Mouse (Mus musculus) adrenal gland, adult 8-10 months (tissue): ENCODE measurements around the gene Ttn. TPM values are rescaled to one million over a fixed set of nuclear protein-coding genes. Genes with fewer than 3 reads are reported as not detected.
A peak's percentile ranks its signal among the peaks of the same experiment; 100 is the strongest.
"Not testable (repeated sequence)": the region's sequence is repeated elsewhere in the genome, so short reads cannot be mapped to it uniquely, and the experiment has no call there.

Experiments used
- DNase-seq: peaks from one replicate; pipeline ENCODE4 v3.0.0; 2022
- total RNA-seq, 4 experiments: library from RNA; stranded (reverse); gene quantifications; 2 replicates each; pipeline ENCODE4 v1.2.4; 2022

The Ttn gene
- total RNA-seq: under 1 TPM; 0.05 to 0.42 (median 0.15) TPM

DNA sequence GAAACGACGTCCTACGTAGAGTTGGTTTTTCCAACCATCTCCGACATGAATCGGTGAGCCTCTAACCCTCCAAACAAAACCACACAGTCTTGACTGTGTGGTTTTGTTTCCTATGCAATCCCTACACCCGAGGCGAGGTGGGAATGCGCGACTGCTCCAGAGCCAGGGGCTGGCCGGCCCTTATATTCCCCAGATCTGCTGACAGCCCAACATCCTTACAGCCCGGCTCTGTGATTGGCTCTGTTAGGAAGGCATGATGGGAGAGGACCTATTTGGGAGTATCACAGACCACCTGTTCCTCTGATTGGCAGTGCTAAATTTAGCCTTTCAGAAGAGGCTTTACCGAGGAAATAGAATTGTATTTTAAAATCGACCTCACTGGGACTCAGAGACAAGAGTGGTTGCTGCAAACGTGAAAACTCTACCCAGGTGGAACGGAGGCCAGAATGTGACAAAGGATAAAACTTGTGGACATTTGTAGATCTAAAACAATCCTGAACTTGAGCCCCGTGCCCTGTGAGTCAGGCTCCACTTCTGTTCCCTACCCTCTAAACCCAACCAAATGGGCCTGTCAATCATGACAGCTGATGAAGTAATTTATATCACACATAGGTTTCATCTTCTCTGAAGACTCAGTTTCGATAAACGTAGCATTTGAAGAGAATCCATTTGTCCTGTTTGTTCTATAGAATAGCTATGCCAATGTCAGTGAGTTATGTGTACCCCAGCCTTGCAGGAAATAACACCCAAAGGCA is at the start of gene Ttn:
Gene Ttn, minus strand, starts transcription at position 157 of the 755 bp plus-strand sequence.
- DNase-seq: no peak

DNA sequence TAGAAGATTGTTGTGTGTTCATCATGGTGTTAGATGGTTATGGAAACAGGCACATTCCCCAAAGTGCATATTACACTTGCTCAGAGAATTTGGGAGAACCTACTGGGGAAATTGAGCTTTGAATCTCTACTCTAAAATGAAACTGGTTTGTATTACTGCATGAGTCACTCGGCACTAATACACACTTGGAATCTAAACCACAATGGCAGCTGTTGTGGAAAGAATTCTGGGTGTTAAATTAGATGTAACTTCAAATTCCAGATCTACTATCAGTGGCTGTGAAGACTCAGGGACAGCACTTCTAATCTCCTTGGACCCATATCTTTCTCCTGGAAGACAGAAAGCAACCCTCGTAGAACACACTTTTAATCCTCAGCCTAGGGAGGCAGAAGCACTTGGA is 38.3 kb upstream of the Ttn start:
- DNase-seq: no peak

DNA sequence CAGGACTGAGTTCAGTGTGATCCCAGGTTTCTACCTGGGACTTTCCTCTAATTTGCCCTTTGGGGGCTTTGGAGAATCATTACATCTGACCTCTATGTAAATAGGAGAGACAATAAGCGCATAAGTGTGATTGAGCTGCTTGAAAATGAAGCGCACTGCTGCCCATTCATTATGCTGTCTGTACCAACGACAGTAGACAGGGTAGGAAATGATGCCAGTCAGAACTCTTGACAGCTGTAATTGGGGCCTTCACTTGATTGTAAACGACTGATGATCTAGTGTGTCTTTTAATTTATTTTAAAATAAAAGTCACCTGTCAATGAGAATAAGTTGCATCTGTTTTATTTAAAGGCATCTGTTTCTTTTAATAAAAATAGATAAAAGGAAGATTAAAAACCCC is 35.4 kb upstream of the Ttn start:
- DNase-seq: no peak

DNA sequence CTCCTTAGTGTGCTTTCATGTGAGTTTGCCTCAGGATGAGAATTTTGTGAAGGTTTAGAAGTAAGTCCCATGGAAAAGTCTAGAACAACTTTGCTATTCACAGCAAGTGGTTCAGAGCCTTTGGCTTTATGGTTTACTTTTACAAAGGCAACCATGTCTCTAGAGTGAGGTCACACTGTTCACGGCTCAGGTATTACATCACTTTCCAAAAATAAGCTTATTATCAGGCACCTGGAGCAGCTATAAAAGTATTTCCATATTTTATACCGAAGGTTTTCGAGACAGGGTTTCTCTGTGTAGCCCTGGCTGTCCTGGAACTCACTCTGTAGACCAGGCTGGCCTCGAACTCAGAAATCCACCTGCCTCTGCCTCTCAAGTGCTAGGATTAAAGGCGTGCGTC is 31.1 kb upstream of the Ttn start:
- not testable (repeated sequence) for DNase-seq

DNA sequence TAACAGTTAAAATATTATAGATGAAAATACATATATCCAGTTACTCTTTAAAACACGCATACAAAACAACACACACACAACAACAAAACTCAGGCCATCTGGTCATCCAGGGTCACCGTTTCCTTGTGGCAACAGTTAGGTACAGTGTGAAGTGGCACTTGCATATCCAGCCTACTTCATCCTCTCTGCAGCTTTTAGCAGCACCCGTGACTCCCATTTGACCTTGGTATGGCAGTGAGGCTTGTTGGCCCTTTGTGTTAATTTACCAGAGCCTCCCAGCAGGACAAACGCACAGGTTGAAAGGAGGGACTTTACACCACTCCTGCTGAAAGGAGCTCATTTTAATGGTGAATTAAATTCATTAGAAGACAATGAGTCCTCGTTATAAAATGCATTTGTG is 29.6 kb upstream of the Ttn start:
- no peak for DNase-seq

DNA sequence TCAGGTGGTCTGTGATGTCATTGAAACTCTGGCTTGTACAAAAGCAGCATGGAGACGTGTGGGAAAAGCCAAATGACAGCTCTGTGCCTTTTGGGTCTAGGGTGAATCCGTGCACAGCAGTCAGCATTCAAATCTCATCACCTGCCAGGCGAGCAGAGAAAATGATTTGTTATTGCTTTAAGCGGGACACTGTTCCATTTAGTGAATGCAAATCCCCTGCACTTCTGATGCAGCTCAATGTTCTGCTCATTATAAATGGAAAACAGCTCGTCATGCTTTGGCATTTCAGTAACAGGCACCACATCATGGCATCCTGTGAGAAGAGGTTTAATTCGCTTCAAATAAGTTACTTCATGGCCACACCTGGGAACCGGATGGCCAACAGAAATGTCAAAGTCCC is 24.7 kb upstream of the Ttn start:
- DNase-seq: no peak

DNA sequence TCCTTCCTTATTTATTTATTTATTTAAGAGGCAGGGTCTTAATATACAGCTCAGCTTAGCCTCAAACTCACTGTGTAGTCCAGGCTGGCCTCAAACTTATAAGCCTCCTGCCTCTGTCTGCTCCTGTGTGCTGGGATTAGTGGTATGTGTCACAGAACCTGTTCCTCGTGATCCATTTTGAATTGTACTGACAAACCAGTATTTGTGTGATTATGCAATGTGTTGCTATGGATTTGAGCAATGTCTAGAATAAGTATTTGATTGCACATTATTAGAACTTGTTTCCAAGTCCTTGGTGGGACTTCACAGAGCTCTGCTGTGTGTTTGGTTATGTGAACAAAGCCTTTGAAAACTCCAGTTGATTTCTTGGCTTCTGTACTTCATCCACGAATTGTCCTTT is 20.8 kb upstream of the Ttn start:
- DNase-seq: no peak

DNA sequence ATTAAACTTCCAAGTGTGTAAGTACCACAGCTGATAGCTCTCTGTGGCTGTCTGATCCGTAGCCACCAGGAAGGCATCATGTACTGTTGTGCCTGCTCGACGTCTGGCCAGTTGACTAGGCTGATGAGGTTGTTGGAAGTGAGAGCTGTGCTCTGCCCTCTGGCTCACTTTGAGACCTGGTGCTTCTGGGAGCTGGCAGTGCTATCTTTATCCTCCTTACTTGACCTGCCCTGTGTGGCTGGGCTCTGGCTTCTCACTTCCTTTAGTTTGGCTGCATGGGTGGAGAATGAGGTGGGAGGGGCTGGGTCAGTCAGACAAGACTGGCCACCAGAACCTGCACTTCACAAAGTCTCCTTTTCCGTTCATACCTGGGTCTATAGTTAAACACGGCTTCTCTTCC is 16.0 kb upstream of the Ttn start:
- no peak for DNase-seq

DNA sequence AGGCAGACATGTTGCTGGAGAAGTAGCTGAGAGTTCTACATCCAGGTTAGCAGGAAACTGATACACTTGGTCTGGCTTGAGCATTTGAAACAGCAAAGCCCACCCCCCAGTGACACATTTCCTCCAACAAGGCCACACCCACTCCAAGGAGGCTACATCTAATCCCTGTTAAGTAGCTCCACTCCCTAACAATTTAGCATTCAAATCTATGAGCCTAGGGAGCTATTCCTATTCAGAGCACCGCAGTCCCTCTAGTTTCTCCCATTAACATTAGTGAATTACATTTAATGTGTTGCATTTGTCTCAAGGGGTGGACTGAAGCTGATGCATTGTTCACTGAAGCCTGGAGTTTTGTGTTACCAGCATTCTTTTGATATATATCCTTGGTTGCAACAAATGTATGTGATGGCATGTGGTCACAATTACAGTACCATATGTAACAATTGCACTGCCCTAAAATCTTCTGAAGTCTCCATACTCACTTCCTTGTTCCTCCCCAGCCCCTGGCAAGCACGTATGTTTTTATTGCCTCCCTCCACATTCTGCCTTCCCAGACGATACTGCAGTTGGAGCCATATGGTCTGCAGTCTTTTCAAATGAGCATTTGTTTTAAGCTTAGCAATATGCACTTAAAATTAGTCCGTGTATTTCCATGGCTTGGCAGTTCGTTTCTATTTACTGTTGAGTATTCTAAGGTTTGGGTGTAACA is 10.3 kb upstream of the Ttn start:
- DNase-seq: no peak

DNA sequence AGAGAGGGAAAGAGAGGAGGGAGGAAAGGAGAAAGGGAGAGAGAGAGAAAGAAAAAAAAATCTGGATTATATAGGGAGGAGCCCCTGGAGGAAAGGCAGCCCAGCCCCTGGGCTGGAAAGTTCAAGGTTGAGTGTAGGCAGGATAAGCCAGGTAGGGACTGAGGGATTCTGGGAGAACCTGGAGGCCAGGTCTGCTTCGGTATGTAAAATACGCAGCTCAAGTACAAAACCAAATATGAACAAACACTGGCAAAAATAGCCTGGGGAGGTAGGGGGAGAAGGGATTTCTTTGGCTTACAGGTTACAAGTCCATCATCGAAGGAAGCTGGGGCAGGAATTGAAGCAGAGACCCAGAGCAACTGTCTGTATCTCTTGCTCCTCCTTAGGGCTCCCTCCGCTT is 5.0 kb upstream of the Ttn start:
- no peak for DNase-seq

DNA sequence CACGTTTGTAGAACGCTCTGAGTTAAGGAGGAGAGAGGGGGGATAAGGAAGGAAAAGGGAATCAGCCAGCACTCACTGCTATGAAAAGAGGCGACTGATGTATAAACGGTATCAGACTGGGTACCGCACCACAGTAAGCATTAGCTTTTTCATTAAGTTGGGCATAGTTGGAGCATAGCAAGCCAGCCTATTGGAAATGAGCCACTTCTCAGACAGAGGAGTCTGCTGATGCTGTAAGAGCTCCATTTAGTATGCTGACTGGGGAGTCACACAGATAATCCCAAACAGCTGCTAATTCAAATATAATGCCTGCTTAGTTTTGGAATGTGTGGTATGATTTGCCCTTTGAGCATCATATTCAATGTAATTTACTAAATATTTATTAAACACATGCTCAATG is 2.0 kb upstream of the Ttn start:
- no peak for DNase-seq

DNA sequence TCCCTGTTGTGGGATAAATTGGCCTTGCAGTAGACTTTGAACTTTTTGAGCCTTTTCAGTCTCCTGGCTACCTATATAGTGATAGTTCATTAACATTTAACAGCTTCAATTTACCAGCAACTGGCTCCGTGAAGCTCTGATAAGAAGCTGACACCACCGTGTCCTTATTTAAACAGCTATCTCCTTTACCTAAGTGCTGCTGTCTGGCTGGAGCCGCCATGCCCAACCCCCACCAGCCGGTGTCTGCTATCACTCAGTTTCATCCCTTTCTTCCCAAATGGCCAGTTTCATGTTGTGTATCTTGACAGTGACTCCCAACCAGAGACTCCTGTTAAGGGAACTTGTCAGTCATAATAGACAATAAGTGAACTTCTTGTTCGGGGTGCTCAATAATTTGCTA is 1.3 kb upstream of the Ttn start:
- DNase-seq: no peak

DNA sequence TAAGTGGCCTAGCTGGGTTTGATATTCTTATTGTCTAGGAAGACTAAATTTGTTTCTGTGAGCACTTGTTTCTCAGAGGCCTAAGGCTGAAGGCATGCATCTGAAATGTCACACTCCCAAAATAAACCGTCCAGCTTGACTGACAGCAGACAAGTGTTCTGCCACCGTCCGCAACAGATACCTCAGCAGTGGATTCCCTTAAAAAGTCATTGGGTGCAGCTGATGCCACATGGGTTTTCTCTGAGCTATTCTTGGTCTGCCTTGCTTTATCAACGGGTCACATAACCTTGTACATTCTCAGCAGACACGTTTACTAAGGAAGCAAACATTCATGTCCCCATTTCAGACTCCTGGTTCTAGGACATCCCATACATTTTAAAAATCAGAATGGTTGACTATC is 630 bp downstream of the Ttn start:
- DNase-seq: no peak

DNA sequence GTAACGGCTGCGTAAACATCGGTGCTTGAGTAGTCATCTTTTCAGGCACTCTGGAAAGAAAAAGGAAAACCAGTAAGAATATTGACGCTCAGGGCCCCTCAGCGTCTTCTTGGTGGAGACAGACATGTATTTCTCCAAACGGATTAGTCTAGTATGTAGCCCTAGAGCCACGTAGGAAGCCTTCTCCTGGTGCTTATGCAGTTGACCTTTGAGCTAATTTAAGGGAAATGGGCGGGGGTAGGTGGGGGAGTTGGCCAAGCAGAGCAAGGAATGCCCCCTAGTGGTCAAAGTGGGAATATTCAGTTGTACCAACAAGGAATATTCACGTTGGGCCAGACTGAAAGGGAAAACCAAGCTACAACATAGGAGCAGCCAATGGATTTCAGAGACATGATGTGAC is 2.2 kb downstream of the Ttn start:
- peak; percentile 5 for DNase-seq

DNA sequence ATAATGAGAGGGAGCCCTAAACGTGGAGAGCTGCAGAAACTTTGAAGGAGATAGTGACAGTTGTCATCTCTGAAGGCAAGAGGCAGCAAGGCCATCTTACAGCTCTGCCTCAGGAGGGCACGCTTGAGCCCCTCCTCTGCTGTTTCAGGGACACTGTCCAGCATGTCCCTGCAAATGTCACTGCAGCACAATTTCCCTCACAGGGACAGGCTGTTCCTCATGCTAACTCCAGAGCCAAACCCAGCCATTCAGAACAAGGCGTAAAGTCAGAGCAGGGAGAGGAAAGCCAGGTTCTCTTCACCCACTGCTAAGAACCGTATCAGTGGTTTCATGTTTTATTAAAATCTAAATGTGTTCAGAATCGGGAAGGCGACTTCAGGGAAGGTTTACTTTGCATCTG is 4.7 kb downstream of the Ttn start:
- DNase-seq: no peak

DNA sequence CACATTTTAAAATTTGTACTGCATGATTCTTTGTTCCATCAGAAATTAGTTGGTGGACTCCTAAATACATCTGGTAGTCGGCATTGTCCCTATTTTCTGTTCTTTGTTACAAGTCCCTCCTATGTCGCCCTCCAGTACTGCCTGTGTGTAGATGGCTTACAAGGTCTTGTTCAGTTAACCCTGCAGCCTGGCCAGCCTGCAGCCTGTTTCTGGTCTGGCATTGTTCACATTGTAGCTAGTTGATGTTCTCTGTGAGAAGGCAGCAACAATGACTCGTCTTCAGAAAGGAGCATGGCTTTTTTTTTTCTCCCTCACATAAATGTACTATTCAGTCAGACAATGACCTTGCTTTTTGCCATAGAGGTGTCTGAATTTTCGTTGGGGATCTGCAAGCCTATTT is 10.3 kb downstream of the Ttn start:
- DNase-seq: no peak

DNA sequence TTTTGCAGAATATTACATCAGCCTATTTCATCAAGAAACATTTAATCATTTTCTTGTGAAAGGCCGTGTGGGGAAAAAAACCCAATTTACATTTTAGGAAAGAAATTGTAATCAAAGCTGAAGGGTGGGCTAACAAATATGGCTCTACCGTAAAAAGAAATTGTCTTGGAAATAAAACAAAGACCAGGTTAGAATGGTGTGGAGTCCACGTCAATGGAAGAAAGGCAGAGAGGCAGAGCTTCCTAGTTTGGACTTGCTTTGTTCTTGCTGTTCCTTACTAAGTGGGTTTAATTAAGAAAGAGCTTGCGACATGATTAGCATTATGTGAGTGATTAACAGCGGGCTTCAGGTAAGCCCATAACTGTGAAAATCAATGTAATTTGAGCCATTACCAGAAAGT is 11.3 kb downstream of the Ttn start:
- no peak for DNase-seq

DNA sequence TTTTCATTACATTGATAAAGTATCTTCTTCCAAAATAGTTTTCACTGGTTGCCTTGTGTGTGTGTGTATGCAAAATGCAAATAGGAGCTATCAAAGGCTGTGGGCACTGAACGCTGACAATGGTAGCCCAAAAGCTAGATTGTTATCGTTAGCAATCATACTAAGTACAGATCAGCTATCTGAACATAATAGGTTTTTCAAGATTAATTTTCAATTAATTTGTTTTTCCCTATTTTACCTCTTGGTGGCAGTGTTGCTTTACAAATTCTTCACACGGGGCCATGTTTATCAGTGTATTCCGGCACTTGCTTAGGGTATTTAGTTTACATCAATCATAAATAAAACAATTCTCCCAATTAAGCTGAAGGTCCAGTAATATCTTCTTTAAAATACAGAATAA is 11.7 kb downstream of the Ttn start:
- no peak for DNase-seq

DNA sequence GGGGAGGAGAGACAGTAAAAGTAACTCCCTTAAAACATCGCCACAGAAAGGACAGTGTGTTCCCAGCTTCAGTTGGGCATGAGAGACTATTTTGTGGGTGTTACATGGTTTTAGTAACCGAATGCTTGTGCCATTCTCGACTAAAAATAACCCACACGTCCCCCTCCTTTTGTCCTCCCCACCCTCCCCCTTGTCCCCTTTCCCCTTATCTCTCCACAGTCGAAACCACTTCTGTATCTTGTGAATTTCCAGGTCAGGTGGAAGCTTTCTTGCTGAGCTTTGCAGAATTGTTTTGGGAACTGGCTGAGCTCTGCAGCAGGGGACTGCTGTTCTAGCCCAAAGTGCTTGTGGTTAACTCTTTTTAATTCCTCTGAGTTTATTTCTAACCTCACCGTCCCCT is 12.1 kb downstream of the Ttn start:
- no peak for DNase-seq

DNA sequence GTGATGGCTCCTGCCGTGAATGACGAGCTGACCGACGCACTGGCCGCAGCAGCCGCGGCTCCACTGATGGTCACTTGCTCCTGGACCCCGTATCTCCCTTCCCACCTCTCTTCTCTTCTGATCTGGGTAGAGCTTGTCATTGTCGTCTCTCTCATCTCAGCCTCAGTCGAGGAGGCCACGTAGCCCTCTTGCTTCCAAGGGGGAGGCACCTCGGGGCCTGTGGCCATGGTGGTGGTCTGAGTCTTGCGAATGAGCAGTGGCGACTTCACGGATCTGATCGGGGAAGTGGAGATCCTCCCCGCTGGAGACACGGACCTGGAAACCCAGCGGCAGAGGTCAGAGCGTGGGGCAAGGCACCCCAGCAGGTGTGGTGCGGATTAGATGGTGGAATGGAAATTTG is 12.7 kb downstream of the Ttn start:
- DNase-seq: no peak

DNA sequence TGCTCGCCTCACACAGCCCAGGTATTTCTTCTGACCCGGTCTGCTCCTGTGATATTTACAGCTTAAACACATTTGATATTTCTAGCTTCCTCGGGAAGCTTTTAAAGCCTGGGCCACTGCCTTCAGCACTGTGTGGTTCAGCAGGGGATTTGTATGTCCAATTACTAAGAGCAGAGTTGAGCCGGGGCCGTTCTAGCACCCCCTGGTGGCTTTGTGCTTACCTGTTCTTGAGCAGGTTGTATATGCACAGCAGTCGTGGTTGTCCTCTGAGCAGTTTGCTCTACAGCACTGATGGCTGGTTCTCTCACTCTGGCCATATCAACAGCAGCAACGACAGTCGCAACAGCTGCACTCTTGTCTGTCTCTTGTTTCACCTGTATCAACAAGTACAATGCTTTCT is 13.4 kb downstream of the Ttn start:
- DNase-seq: peak; percentile 26

DNA sequence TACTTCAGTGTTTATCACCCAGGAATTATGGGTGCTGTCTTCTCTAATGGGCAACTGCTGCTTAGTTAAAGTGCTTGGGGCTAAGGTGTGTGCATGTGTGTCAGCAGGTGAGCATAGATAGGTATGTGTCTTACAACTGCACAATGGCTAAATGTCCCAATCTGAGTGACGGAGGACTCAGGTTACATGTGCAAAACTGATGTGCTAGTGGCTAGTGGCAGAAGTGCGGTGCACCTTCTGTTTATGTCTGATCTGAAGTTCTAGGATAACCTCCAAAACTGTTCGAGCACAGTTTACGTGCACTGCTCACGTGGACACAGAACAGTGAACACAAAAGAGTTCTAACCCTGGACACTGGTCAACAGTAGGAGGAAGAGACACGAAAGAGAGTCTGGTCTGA is 15.8 kb downstream of the Ttn start:
- DNase-seq: no peak

DNA sequence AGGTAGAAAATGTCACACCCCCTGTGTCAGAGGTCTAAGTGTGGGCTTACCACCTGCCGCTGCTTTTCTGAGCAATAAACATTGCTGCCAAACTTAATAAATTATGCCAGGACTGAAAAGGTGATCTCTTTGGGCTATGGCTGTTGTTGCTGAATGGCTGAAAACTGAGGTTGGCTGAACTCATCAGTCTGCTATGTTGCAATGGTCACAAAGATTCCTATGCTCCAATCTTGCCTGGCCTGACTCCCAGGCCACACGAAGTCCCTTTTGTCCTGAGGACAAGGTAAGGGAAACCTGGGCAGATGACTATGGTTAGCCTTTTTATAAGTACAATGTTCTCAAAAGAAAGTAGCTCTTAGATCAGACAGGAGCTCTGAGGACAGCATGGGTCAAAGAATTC is 16.3 kb downstream of the Ttn start:
- DNase-seq: no peak

DNA sequence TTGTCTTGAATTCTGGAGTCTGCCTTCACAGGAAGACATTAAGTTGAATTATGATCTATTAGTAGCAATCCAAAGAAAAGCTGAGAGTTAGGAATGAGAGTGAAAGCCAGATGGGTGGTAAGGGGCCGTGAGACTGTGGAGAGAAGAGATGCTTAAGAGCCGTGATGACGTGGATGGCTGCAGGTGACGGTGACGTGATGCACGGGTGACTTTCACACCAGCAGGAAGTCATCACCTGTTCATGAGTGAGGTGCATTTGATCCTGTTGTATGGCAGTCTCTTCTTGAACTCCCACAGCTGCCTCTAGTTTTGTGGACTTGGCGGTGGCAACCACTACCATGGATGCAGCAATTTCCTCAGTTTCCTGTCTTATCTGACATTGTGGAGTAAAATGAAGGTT is 16.8 kb downstream of the Ttn start:
- DNase-seq: no peak

DNA sequence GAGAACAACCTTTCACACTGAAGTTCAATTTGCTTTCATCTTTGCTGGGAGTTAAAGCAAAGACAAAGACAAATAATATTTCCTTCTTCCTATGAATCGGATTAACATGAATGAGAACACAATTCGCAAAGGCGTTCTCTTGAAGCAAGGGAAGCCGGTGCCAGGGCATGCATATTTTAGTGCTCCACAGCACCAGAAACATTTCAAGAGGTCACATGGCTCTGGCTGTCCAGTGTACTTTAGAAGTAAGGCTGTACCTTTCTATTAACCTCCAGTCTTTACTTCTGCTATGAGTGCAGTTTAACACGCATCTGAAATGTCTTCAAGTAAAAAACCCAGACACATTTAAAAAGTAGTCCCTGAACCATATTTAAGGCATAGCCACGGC is 20.3 kb downstream of the Ttn start:
- DNase-seq: no peak
